Mouse (Mus musculus) urinary bladder, adult 18-20 months (tissue): ENCODE measurements around the gene S1pr2.
"Not testable (repeated sequence)": the region's sequence is repeated elsewhere in the genome, so short reads cannot be mapped to it uniquely, and the experiment has no call there.

Source experiments
- DNase-seq, 2 experiments: peaks; one replicate each; pipeline ENCODE4 v3.0.0; 2022; ENCODE audit warnings: low spot score in 2 of 2, mixed read lengths in 2 of 2

The S1pr2 gene

GRCm38 (mm10) chr9:20976216-20976960 lies at the start of gene S1pr2:
S1pr2 (minus strand) TSS chr9:20976781.
- DNase-seq, result peak; percentile 70 to 75

- peak in 1 of 2 experiments; percentile 62 for DNase-seq
Observed at GRCm38 (mm10) chr9:21025258-21025810, 48.8 kb upstream of the S1pr2 start.

- DNase-seq, result no peak
Observed at GRCm38 (mm10) chr9:21022726-21023125, 46.1 kb upstream of the S1pr2 start.

GRCm38 (mm10) chr9:21022288-21022687 lies 45.7 kb upstream of the S1pr2 start:
- DNase-seq, result no peak

GRCm38 (mm10) chr9:21021363-21021762 lies 44.8 kb upstream of the S1pr2 start:
- DNase-seq, result no peak

GRCm38 (mm10) chr9:21018600-21018999 lies 42.0 kb upstream of the S1pr2 start:
- no peak for DNase-seq

GRCm38 (mm10) chr9:21017177-21017575 lies 40.6 kb upstream of the S1pr2 start:
- DNase-seq, result no peak

- DNase-seq, result no peak
Observed at GRCm38 (mm10) chr9:21016331-21017176, 40.0 kb upstream of the S1pr2 start.

- peak; percentile 60 for DNase-seq
Observed at GRCm38 (mm10) chr9:21015571-21016130, 39.1 kb upstream of the S1pr2 start, which contains the start of gene Icam1. Icam1 (plus strand) TSS chr9:21015985.

- DNase-seq, result peak; percentile 63 to 68
Observed at GRCm38 (mm10) chr9:21014691-21015570, 38.4 kb upstream of the S1pr2 start.

GRCm38 (mm10) chr9:21012368-21012767 lies 35.8 kb upstream of the S1pr2 start:
- DNase-seq, result no peak

- DNase-seq, result peak in 1 of 2 experiments; percentile 64
Observed at GRCm38 (mm10) chr9:21011846-21012312, 35.3 kb upstream of the S1pr2 start.

GRCm38 (mm10) chr9:21010939-21011541 lies 34.5 kb upstream of the S1pr2 start:
- DNase-seq, result not testable (repeated sequence)

GRCm38 (mm10) chr9:21010362-21010761 lies 33.8 kb upstream of the S1pr2 start:
- no peak for DNase-seq

GRCm38 (mm10) chr9:21008007-21008406 lies 31.4 kb upstream of the S1pr2 start:
- DNase-seq, result no peak

GRCm38 (mm10) chr9:21007313-21007952 lies 30.9 kb upstream of the S1pr2 start:
- DNase-seq, result no peak

GRCm38 (mm10) chr9:21002627-21003551 lies 26.3 kb upstream of the S1pr2 start, which contains the start of gene Mrpl4:
Mrpl4 (plus strand) TSS chr9:21002738.
- DNase-seq, result peak; percentile 74 to 79

GRCm38 (mm10) chr9:21002270-21002626 lies 25.7 kb upstream of the S1pr2 start:
- no peak for DNase-seq

- DNase-seq, result no peak
Observed at GRCm38 (mm10) chr9:21001651-21002200, 25.1 kb upstream of the S1pr2 start.
